Mouse (Mus musculus) lung, postnatal 25 days (tissue): ENCODE measurements around the gene Bphl.

Experiments used
- DNase-seq: peaks from one replicate; pipeline ENCODE4 v3.0.0; 2022; ENCODE audit warnings: low spot score

The Bphl gene

GRCm38 (mm10) chr13:34037172-34038055, at the start of gene Bphl:
TSS of gene Bphl (plus strand) at chr13:34037597.
- peak; percentile 94 for DNase-seq

DNA sequence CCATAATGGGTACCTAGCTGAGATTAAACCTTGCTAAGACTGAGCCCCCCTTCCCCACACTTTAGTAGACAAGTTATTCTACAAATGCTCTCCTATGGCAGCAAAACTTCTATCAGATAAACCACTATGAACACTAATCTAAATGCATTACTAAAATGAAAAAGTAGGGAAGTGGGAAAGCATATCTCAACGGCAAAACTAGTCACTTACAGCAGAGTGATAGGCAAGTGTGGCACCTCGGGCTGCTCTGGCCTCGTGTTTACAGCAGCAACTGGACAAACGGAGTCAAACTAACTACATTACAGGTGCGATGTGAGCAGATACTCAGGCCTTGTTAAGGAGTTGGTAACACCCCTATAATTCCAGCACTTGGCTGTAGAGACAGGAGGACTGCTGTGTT, 47.8 kb upstream of the Bphl start:
- no peak for DNase-seq

DNA sequence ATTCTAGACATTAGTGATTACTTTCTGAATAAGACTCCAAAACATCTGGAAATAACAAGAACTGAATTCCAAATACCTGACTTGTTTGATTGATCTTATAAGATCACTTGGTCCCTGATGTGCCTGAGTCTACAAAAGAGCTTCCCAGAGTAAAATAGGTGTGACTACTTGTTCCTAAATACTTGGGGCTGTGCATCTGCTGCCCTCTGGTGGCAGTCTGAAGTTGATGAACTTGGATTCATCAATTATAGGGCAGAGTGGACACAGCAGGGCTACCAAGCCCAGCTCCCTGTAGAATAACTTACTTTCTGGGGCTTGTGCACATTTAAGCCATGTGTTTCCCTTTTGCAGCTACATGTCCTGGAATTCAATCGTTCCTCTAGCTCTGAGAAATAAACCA, 42.2 kb upstream of the Bphl start:
- DNase-seq, result peak; percentile 74

- DNase-seq, result peak; percentile 92
Observed at GRCm38 (mm10) chr13:34002058-34003006, 35.1 kb upstream of the Bphl start, which contains the start of the genes Ripk1 and Serpinb6a. TSS of gene Ripk1 (plus strand) at chr13:34002363. TSS of gene Serpinb6a (minus strand) at chr13:34002794.

DNA sequence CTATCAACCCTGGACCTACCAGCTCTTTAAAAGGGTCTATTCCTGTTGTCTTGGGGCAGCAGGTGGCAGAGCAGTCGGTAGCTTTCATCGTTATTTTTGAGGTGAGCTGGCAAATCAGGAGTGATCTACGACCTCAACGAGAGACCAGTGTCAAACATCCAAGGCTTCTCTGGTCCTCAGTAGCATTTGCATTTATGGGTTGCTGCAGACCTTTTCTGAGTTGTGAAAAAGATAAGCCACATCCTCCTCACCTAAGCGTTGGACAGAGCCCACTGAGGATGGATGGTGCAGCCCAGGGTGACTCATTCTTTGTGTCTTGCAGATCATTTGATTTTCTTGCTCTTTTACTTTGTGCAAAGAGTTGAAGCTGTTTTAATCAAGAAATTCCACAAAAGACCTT, 34.3 kb upstream of the Bphl start:
- DNase-seq, result no peak

DNA sequence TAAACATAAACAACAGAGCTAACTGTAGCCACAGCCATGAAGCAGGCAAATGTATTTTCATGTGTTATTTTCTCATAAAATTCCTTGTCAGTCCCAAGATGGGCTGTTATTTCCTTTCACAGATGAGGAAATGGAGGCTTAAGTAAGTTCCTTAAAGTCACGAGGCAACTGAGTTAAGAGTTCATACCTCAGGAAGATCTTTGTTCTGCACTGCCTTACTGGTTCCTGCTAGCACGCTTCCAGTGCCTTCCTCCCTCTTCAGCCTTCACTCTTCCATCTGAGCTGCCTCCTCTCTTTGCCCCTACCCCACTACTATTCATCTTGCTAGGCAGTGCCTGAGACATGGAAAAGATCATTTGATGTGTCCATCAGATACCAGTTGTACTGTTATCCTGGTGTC, 30.2 kb upstream of the Bphl start:
- no peak for DNase-seq

DNA sequence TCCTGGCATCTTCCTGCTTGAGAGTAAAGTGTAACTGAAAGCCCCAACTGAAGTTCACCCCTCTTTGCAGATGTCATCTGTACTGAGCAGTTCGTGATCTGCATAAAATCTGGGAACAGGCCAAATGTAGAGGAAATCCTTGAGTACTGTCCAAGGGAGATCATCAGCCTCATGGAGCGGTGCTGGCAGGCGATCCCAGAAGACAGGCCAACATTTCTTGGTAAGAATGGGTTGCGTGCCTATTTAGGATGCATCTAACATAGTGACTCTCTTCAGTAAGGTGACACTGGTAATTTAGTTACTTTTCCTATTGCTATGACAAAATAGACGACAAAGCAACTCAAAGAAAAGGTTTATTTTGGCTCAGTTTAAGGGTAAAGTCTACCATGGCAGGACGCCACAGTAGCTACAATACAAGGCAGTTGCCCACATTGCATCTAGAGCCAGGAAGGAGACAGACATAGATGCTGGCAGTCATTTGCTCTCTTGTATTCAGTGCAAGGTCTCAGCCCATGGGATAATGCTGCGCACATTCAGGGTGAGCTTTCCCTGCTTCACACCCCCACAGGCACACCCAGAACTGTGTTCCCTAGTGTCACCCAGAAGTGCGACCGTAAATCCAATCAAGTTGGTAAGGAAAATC, 20.3 kb upstream of the Bphl start:
- no peak for DNase-seq

GRCm38 (mm10) chr13:34018521-34018920, 18.9 kb upstream of the Bphl start:
- no peak for DNase-seq

DNA sequence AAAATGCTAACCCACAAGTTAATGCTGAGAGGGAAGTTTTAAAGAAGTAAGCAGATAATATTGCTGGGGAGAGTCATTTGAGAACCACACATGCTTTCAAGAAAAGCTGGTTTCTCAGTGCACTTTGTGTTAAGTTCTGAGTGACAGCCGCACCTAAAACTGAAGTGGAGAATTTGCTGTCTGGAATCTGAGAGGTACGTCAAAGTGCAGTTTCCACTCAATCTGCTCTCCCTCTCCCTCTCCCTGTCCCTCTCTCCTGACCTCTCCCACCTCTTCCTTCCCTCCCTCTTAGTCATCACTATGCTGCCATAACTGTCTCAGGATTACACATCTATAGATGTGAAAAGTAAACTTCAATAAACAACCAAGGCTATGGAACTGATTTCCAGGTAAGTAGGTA, 15.4 kb upstream of the Bphl start:
- no peak for DNase-seq

- no peak for DNase-seq
Observed at GRCm38 (mm10) chr13:34032041-34032440, 5.4 kb upstream of the Bphl start.

DNA sequence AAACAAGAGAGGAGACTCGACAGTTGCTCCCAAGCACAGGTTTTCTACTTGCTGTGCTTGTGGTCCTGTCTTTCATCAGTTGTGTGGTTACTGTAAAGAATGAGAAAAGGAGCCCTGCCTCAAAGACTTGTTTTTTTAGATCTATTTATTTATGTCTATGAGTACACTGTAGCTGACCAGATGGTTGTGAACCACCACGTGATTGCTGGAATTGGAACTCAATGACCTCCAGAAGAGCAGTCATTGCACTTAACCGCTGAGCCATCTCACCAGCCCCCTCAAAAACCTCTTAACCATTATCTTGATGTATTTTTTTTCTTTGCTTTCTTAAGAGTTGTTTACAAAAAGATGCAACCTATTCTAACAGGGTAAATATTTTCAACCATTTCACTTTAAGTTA, 2.0 kb upstream of the Bphl start:
- DNase-seq, result no peak

- peak; percentile 49 for DNase-seq
Observed at GRCm38 (mm10) chr13:34036726-34037125, 671 bp upstream of the Bphl start.

DNA sequence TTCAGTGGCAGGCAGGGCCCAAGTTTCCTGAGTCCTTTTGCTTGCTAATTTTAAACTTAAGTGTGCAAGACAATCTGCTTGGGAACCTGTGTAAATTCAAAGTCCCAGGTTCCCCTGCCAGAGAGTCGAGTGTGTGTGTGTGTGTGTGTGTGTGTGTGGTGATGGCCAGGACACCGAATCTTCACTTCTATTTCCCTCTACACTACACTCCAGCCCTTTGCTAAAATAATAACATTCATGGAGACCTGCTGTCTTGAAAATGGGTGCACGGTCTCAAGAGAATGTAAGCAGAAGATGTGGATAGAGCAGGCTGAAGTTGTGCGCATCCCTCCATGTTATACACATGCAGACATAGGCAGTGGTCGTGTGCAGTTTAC, 647 bp downstream of the Bphl start:
- DNase-seq, result no peak

GRCm38 (mm10) chr13:34038901-34039341, 1.5 kb downstream of the Bphl start:
- no peak for DNase-seq

- DNase-seq, result no peak
Observed at GRCm38 (mm10) chr13:34040091-34040490, 2.7 kb downstream of the Bphl start.

DNA sequence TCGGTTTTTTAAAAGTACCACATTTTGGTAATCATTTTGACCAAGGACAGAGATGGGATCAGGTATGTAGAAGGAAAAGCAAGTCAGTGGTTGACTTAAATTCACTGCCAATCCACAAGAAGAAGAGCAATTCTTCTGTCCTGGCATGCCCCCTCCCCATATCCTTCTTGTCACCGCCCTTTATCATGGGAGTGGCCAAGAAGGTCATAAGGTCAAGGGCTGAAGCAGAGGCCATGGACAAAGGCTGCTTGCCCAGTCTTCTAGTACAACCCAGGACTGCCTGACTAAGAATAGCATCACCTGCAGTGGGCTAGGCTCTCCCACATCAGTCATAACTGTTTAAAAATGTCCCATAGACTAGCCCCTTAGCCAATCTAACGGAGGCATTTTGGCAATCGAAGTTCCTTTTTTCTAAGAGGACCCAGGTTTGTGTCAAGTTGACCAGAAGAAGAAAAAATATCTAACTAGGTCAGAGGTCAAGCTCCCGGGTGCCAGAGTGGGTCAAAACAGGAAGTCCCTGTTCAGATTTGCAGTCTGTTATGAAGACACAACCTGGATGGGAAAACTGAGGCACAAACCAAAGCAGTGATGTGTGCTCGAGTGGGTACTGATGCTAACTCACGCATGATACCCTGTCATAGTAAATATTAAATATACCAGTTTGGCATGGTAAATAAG, 6.5 kb downstream of the Bphl start:
- no peak for DNase-seq

- no peak for DNase-seq
Observed at GRCm38 (mm10) chr13:34045511-34046249, 8.3 kb downstream of the Bphl start.

DNA sequence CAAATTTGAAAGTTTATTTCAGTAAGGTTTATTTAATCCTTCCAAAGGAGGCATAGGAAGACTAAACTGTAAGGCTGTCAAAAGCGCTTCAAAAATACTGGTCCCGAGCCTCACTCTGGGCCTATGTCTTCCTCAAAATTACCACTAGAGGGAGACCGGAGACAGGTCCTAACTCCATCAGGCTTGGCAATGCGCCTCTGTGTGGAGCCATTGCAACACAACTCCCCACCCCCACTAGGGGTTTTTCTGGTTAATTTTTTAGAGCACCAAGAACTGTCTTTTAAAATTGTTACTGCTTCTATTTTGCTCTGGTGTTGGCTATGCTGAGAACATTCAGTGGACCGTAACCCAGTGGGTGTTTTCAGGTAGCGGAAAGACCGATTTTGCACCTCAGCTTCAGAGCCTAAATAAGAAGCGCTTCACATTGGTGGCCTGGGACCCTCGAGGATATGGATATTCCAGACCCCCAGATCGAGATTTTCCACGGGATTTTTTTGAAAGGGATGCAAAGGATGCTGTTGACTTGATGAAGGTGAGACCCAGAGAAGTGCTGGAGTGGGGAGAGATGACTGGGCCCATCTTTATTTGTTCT, 9.1 kb downstream of the Bphl start:
- DNase-seq, result peak; percentile 88

GRCm38 (mm10) chr13:34047526-34047925, 10.1 kb downstream of the Bphl start:
- no peak for DNase-seq

GRCm38 (mm10) chr13:34050479-34050878, 13.1 kb downstream of the Bphl start:
- no peak for DNase-seq

- DNase-seq, result no peak
Observed at GRCm38 (mm10) chr13:34051692-34052091, 14.3 kb downstream of the Bphl start.
